Mouse (Mus musculus): ENCODE measurements at regions not wholly inside any gene's neighbourhood (a gene's known extent, or its start where the extent isn't known, plus 50 kb on each side); places are given as distances from the start of the nearest gene placed in this dataset.

DNA sequence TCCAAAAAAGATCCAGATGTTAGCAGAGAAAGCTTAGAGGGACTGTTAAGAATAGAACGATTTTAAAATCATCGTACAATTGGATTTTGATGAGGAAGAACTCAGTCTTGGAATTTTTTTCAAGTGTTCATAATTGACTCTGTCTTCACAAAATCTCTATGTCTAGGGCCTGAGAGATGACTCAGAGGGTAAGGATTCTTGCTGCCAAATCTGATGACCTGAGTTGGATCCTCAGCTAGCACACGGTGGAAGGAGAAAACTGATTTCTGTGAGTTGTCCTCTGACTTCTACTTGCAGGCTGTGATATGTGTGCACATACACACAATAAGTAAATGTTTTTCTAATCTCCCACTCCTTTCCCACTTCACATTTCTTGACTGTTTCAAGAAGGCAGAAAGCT lies 218.7 kb upstream of the Rsrc1 start:
- TF ChIP-seq CTCF (IDR thresholded peaks at IDR 0.05; ENCODE audit: low read depth), result no peak
- TF ChIP-seq EP300 (IDR thresholded peaks at IDR 0.05; ENCODE audit: low read depth), result no peak
